Mouse (Mus musculus): ENCODE data around the gene Hfe.

The Hfe gene

GRCm38 (mm10) chr13:23716261-23717042 lies 5.8 kb upstream of the Hfe start:
- peak in 1 of 2 experiments; percentile 16 for DNase-seq (ENCODE audit: low spot score in 2 of 2)

DNA sequence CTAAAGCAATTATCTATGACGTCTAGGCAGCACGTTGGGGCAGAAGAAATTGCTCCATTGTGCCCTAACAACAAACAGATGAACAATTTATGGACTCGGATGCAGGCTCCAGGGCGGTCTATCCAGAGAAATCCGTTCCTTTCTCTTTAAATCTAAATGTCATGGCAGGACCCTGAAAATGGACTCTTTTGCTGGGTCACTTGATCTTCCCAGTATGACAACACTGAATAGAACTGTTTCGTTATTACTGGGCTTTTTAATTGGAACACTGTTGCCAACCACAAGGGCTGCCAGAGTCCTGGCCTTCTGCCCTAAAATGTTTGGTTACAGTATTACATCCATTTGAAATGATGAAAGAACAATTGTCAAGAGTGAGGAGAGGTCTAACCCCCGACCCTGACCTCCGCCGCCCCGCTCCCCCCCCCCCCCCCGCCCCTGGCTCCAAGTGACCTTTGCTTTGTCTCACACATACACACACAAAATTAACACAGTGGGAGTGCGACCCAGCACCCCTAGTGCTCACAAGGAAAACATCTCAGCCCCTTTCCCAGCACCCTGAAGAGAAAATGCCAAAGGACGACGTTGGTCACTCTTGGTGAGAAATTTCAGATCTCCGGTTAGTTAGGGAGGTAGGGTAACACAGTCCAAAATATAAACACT lies 810 bp downstream of the Hfe start:
- DNase-seq (ENCODE audit: low spot score in 2 of 2) = peak in 1 of 2 experiments; percentile 46

DNA sequence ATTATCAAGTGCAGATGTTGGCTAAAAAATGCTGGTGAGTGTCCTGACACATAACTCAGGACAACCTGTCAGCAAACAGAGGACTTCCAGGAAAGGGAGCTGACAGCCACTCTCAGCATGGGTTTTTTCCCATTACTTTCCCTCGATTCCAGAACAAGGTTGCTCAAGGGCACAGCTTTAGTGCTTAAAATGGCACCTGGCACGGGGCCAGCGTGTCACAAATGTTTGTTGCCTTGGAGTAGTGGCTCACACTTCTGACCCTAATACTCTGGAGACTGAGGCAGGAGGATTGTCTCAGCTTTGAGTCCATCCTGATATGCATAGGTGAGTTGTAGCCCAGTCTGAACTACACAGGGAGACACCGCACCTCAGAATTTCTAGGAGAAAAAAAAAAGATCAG lies 2.0 kb downstream of the Hfe start:
- DNase-seq (ENCODE audit: low spot score in 2 of 2) = peak in 1 of 2 experiments; percentile 45

DNA sequence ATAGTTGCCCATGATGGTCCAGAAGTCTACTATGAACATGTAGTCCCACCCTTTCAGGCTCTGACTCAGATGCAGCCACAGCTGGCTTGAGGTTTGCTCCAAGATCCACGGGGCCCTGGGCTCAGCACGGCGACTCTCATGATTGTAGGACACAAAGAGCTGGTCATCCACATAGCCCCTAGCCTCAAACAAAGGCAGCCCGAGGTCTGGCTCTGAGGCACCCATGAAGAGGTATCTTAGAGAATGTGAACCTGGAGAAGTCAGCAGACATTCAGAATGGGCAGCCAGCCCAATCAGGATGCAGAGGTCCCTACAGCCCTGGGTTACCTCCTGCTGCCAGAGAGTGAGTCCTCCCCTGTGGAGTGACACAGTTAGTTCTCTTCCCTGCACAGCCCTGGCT lies 2.6 kb downstream of the Hfe start:
- peak in 1 of 2 experiments; percentile 53 for DNase-seq (ENCODE audit: low spot score in 2 of 2)

DNA sequence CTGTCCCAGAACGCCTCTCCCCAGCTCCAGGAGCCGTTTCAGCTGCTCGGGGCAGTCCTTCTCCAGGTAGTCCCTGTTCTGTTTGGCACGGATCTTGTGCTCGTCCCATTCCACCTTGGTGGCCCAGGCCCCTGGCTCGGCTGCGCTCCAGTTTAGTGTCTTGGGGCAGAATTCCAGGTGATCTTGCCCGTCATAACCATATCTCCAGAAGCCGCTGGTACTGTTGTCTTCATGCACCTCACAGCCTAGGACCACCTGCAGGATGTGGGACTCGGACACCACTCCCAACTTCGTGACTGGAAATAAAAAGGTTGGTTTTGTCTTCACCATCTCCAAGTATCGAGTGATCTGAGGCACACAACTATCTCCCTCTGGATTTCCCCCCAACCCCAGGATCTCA lies 3.9 kb downstream of the Hfe start:
- peak in 1 of 2 experiments; percentile 60 for DNase-seq (ENCODE audit: low spot score in 2 of 2)

DNA sequence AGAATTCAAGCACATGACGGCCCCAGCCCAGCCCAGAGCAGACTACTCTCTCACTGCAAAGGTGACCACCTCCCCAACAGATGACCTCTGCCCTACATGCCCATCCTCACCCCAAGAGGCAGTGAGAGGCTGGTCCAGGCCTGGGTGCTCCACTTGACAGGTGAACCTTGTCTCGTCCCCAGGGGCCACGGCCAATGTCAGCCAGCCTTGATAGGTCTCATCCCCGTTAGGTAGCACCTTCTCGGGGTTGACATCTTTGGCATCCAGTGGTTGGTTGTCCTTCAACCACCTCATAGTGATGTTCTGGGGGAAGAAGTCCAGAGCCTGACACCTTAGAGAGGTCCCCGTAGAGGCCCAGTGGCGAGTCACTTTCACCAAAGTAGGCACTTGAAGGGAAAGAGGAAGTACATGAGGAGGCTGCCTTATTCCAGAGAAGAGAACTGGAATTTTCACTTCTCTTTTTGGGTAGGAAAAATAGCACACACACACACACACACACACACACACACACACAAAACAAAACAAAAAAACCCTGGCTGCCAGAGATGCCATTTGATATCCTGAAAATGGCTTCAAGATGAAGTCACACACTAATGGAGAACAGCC lies 4.8 kb downstream of the Hfe start:
- peak in 1 of 2 experiments; percentile 51 for DNase-seq (ENCODE audit: low spot score in 2 of 2)

- DNase-seq (ENCODE audit: low spot score in 2 of 2) = peak in 1 of 2 experiments; percentile 47
Measured at GRCm38 (mm10) chr13:23702801-23703200, 7.9 kb downstream of the Hfe start.

GRCm38 (mm10) chr13:23702220-23702619 lies 8.4 kb downstream of the Hfe start:
- peak in 1 of 2 experiments; percentile 49 for DNase-seq (ENCODE audit: low spot score in 2 of 2)

GRCm38 (mm10) chr13:23700786-23701520 lies 9.7 kb downstream of the Hfe start:
- DNase-seq (ENCODE audit: low spot score in 2 of 2) = peak; percentile 79 to 81

GRCm38 (mm10) chr13:23699767-23700166 lies 10.9 kb downstream of the Hfe start:
- DNase-seq (ENCODE audit: low spot score in 2 of 2) = peak in 1 of 2 experiments; percentile 52

GRCm38 (mm10) chr13:23698996-23699395 lies 11.7 kb downstream of the Hfe start:
- DNase-seq (ENCODE audit: low spot score in 2 of 2) = peak in 1 of 2 experiments; percentile 28

GRCm38 (mm10) chr13:23698300-23698693 lies 12.4 kb downstream of the Hfe start, which contains the start of gene Hist1h4c:
Gene Hist1h4c, minus strand, starts transcription at chr13:23698454.
- DNase-seq (ENCODE audit: low spot score in 2 of 2) = peak; percentile 99 to 100

- peak; percentile 78 to 88 for DNase-seq (ENCODE audit: low spot score in 2 of 2)
Measured at GRCm38 (mm10) chr13:23697491-23698299, 13.0 kb downstream of the Hfe start.

- DNase-seq (ENCODE audit: low spot score in 2 of 2) = peak; percentile 48 to 72
Measured at GRCm38 (mm10) chr13:23696061-23696474, 14.6 kb downstream of the Hfe start.

DNA sequence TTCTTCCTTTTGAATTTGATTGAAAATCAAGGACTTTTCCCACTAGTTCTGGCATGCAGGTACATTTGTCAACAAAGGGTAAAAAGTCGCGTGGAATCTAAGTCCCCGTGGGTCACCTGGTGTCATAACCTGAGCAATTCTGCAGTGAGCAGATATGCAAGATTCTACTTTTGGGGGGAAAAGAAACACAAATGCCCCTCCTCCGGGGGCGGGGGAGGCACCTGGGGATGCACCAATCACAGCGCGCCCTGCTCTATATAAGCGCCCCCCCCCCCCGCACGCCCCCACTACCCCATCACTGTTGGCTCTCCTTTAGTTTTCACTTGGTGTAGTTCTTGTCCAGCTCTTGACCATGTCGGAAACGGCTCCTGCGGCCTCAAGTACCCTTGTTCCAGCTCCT lies 15.1 kb downstream of the Hfe start, which contains the start of gene Hist1h1t:
TSS of gene Hist1h1t (plus strand) at position 301 of the 400 bp plus-strand sequence.
- no peak for DNase-seq (ENCODE audit: low spot score in 2 of 2)

GRCm38 (mm10) chr13:23694956-23695355 lies 15.7 kb downstream of the Hfe start:
- peak in 1 of 2 experiments; percentile 53 for DNase-seq (ENCODE audit: low spot score in 2 of 2)

- peak in 1 of 2 experiments; percentile 34 for DNase-seq (ENCODE audit: low spot score in 2 of 2)
Measured at GRCm38 (mm10) chr13:23693856-23694440, 16.7 kb downstream of the Hfe start.

DNA sequence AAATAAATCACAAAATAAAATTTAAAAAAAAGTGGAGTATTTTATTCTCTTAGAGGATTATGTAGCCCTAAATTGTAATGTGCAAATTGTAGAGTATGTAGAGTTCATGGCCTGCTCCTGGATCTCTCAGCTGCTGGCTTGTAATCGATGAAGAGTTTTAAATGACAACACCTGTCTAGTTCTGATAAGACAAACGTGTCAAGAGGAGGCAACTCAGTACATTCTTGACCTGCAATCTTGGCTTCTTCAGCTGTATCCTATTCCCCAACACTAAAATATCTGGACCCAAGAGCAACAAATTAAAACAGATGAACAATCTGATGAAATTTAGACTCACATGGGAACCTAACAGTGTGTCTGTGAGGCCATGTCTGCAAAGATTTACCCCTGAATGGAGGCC lies 21.2 kb downstream of the Hfe start:
- no peak for DNase-seq (ENCODE audit: low spot score in 2 of 2)

DNA sequence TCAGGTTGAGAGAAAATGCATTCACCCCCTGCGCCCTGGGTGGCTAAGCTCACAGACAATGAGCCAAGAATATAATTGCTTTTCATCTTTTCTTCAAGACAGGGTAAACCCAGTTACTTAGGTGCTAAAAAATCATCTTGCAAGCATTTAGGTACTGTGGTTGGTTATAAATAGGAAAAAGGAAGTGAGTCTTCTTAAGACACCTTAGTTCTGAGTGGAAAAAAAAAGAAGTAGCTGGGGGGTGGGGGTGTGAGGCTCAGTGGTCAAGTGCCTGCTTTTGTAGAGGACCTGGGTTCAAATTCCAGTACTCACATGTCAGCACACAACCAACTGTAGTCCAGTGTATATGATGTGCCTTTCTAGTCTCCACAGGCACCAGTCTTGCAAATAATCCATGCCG lies 21.7 kb downstream of the Hfe start:
- DNase-seq (ENCODE audit: low spot score in 2 of 2) = peak in 1 of 2 experiments; percentile 23

DNA sequence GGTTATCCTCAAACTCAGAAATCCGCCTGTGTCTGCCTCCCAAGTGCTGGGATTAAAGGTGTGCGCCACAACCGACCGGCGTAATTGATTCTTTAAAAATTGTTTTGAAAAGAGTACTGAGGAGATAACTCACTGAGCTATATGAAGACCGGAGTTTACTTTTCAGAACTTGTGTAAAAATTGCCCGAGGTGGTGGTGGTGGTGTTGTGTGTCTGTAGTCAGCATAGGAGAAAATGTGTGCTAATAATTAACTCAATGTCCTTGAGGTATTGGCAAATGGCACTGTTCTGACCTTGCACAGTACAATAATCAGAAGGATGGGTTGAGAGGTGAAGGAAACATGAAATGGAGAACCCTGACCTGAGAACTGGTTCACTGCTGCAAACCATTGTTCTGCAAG lies 22.7 kb downstream of the Hfe start:
- peak in 1 of 2 experiments; percentile 41 for DNase-seq (ENCODE audit: low spot score in 2 of 2)
